Mouse (Mus musculus) spleen, adult 2 months (tissue): Measurements from ENCODE around the gene Pak1.

Source experiments
- CTCF ChIP-seq: fragments of 200-500 bp; IDR thresholded peaks from 2 replicates; pipeline ENCODE4 v1.5.1; 2011; ENCODE audit warnings: mild to moderate bottlenecking, inconsistent platforms; ENCODE audit not compliant: insufficient read depth, insufficient read length, insufficient replicate concordance; ENCODE audit errors: extremely low read depth
- POLR2A ChIP-seq: fragments of 200-500 bp; IDR thresholded peaks from 2 replicates; pipeline ENCODE4 v1.6.1; 2011; ENCODE audit warnings: low read depth, low read length, inconsistent platforms

GRCm38 (mm10) chr7:97841311-97841710 lies 53.0 kb downstream of the Pak1 start:
- TF ChIP-seq CTCF = no peak
- no peak for TF ChIP-seq POLR2A
